Mouse (Mus musculus) G1E (cell line): ENCODE data around the gene Slc25a5. TPM values are rescaled to one million over a fixed set of nuclear protein-coding genes. Genes with fewer than 3 reads are reported as not detected.

Experiments
- ATAC-seq: 2 replicates; pipeline ENCODE4 v1.8.0; 2016; ENCODE audit warnings: mild to moderate bottlenecking; ENCODE audit not compliant: insufficient number of reproducible peaks, poor library complexity, low FRiP score, severe bottlenecking; ENCODE audit errors: extremely low read depth
- DNase-seq: peaks from one replicate; pipeline ENCODE4 v3.0.0; 2012; ENCODE audit warnings: low spot score
- H3K27me3 ChIP-seq: 2 replicates; pipeline ENCODE4 v1.6.1; 2012; ENCODE audit warnings: mild to moderate bottlenecking, low read length, inconsistent platforms; ENCODE audit not compliant: insufficient read depth
- H3K36me3 ChIP-seq: replicated peaks from 2 replicates; pipeline ENCODE3; 2012; ENCODE audit warnings: mild to moderate bottlenecking, inconsistent platforms
- H3K4me1 ChIP-seq: 2 replicates; pipeline ENCODE4 v1.6.1; 2012; ENCODE audit warnings: low read depth, low read length, inconsistent platforms, mixed read lengths; ENCODE audit not compliant: insufficient read depth
- H3K4me3 ChIP-seq: 2 replicates; pipeline ENCODE4 v1.5.1; 2012; ENCODE audit warnings: low read depth, mild to moderate bottlenecking, inconsistent platforms, low read length, moderate library complexity, mixed read lengths
- H3K9me3 ChIP-seq: replicated peaks from 2 replicates; pipeline ENCODE4 v1.6.1; 2012; ENCODE audit warnings: inconsistent platforms
- CTCF ChIP-seq: IDR thresholded peaks from 2 replicates; pipeline ENCODE4 v1.5.1; 2012; ENCODE audit warnings: low read depth, low read length, inconsistent platforms, mixed read lengths
- GATA1 ChIP-seq: IDR thresholded peaks from 2 replicates; pipeline ENCODE4 v1.6.1; 2012; ENCODE audit warnings: borderline replicate concordance, low read length, inconsistent platforms, mixed read lengths
- GATA2 ChIP-seq: IDR thresholded peaks from 2 replicates; pipeline ENCODE4 v1.6.1; 2012; ENCODE audit warnings: low read depth, low read length, inconsistent platforms, borderline replicate concordance
- POLR2AphosphoS5 ChIP-seq: IDR thresholded peaks from 2 replicates; pipeline ENCODE4 v1.6.1; 2012; ENCODE audit warnings: low read depth, low read length, inconsistent platforms; ENCODE audit not compliant: insufficient replicate concordance
- TAL1 ChIP-seq: conservative IDR thresholded peaks from 2 replicates; pipeline ENCODE4 v1.6.1; 2012; ENCODE audit warnings: low read depth, low read length, inconsistent platforms, mixed read lengths
- polyA plus RNA-seq: library from polyadenylated mRNA; stranded (reverse); fragments of >175 nt; gene quantifications from 2 replicates; pipeline ENCODE4 v1.2.3, GENCODE M21; 2012
- total RNA-seq, 2 experiments: library from RNA; stranded (forward) in 1 of 2; stranded (reverse) in 1 of 2; fragments of 200-1000 nt in 1 of 2; fragments of >200 nt in 1 of 2; fragmentation: Nextera tagmentation in 1 of 2; gene quantifications; 2 replicates each; pipeline ENCODE4 v1.2.3; 2014 to 2017

Slc25a5 gene
- total and polyA plus RNA-seq, 3 experiments, result 36.2 to 745 (median 370) TPM

DNA sequence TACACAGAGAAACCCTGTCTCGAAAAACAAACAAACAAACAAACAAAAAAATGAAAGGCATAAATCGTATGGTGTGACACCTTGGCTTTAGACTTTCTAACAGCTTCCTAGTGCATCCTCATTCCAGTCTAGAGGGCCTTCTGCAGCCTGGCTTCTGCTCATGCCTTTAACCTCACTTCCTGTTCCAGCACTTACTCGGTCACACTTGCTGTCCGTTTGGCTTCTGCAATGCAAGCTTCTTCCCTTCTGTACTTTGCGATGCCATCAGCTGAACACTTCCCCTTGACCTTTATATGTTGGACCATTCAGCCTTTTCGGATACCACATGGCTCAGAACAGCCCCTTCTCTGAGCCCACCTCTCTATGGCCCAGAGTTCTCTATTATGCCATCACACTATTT lies 46.2 kb downstream of the Slc25a5 start:
- DNase-seq (no peak), ATAC-seq (no peak)
- H3K36me3 ChIP-seq, result peaks cover 46% of the 10 kb centered on the region
- H3K4me1 ChIP-seq, result peaks cover 6% of the 10 kb centered on the region; the same call in 1 of the 2 replicates
- no peaks in the 10 kb centered on the region for H3K9me3 ChIP-seq
- no peak overlapping the region for H3K4me3 ChIP-seq
- H3K27me3 ChIP-seq, result no peaks in the 10 kb centered on the region
- no peak for TF ChIP-seq GATA2

DNA sequence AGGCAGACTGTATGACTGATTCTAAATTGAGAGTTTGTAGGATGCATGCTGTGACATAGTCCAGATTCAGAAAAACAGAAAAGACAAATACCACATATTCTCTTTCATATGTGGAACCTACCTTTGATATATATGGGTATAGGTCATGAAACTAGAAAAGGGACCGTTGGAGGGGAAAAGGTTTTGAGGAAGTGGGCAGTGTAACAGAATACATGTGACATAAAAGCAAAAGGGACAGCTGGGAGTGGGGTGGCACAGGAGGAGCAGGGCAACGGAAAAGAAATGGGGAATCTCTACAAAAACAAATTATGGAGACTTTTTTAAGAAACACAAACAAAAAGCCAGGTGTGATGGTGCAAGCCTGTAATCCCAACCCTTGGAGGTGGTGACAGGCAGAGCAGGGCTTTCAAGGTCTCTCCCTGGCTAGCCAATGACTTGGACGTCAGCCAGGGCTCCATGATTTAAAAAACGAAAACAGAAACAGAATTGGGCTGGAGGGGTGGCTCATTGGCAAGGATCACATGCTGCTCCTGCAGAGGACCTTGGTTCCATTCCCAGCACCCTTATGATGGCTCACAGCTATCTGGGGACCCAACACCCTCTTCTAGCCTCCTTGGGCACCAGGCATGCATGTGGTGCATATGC lies 48.0 kb downstream of the Slc25a5 start:
- peaks cover 55% of the 10 kb centered on the region for H3K36me3 ChIP-seq
- no peak overlapping the region for H3K4me3 ChIP-seq
- H3K27me3 ChIP-seq, result no peaks in the 10 kb centered on the region
- DNase-seq (no peak), ATAC-seq (no peak)
- H3K4me1 ChIP-seq, result no peaks in the 10 kb centered on the region
- no peaks in the 10 kb centered on the region for H3K9me3 ChIP-seq
- TF ChIP-seq GATA1, result no peak
- no peak for TF ChIP-seq TAL1
- no peak for TF ChIP-seq CTCF
- TF ChIP-seq POLR2AphosphoS5, result no peak
- no peak for TF ChIP-seq GATA2

- no peak for ATAC-seq
- no peaks in the 10 kb centered on the region for H3K4me1 ChIP-seq
- H3K36me3 ChIP-seq, result peaks cover 37% of the 10 kb centered on the region
- H3K27me3 ChIP-seq, result no peaks in the 10 kb centered on the region
- TF ChIP-seq TAL1 (no peak), GATA1 (no peak), POLR2AphosphoS5 (no peak), GATA2 (no peak), CTCF (no peak)
- no peak overlapping the region for H3K4me3 ChIP-seq
- no peak for DNase-seq
- no peaks in the 10 kb centered on the region for H3K9me3 ChIP-seq
Measured at GRCm38 (mm10) chrX:36847152-36847551, 51.7 kb downstream of the Slc25a5 start.

Other genes starting within 250 kb of the Slc25a5 start
- gene Pgrmc1, start 197.4 kb upstream of the Slc25a5 start, total RNA-seq (2014; fragmentation: Nextera tagmentation), result 54.4 and 60.4 TPM in 2 replicates
- 88.4 and 109 TPM in 2 replicates for gene Pgrmc1, start 197.4 kb upstream of the Slc25a5 start, total RNA-seq (2017)
- gene Pgrmc1, start 197.4 kb upstream of the Slc25a5 start, polyA plus RNA-seq, result 107 and 113 TPM in 2 replicates
- 8.5 and 10.9 TPM in 2 replicates for gene Akap17b, start 150.3 kb upstream of the Slc25a5 start, total RNA-seq (2014; fragmentation: Nextera tagmentation)
- gene Akap17b, start 150.3 kb upstream of the Slc25a5 start, total RNA-seq (2017), result 5.9 and 6.3 TPM in 2 replicates
- 0.53 and 0.57 TPM in 2 replicates for gene Akap17b, start 150.3 kb upstream of the Slc25a5 start, polyA plus RNA-seq
- gene Slc25a43, start 52.0 kb upstream of the Slc25a5 start, total RNA-seq (2014; fragmentation: Nextera tagmentation), result 0.75 TPM in 1 of 2 replicates, not detected in the other
- gene Slc25a43, start 52.0 kb upstream of the Slc25a5 start, total RNA-seq (2017), result not detected in 2 replicates
- 0.06 TPM in 1 of 2 replicates, not detected in the other for gene Slc25a43, start 52.0 kb upstream of the Slc25a5 start, polyA plus RNA-seq
- gene Ube2a, start 78.2 kb downstream of the Slc25a5 start, total RNA-seq (2014; fragmentation: Nextera tagmentation), result 53.4 and 58.1 TPM in 2 replicates
- gene Ube2a, start 78.2 kb downstream of the Slc25a5 start, total RNA-seq (2017), result 16.0 and 16.4 TPM in 2 replicates
- 108 and 126 TPM in 2 replicates for gene Ube2a, start 78.2 kb downstream of the Slc25a5 start, polyA plus RNA-seq
- 33.8 and 36.3 TPM in 2 replicates for gene C330007P06Rik, start 78.5 kb downstream of the Slc25a5 start, total RNA-seq (2014; fragmentation: Nextera tagmentation)
- 77.7 and 83.2 TPM in 2 replicates for gene C330007P06Rik, start 78.5 kb downstream of the Slc25a5 start, total RNA-seq (2017)
- 1.6 and 2.1 TPM in 2 replicates for gene C330007P06Rik, start 78.5 kb downstream of the Slc25a5 start, polyA plus RNA-seq
- gene Nkrf, start 107.2 kb downstream of the Slc25a5 start, total RNA-seq (2014; fragmentation: Nextera tagmentation), result 20.2 and 23.1 TPM in 2 replicates
- 10.3 and 12.2 TPM in 2 replicates for gene Nkrf, start 107.2 kb downstream of the Slc25a5 start, total RNA-seq (2017)
- gene Nkrf, start 107.2 kb downstream of the Slc25a5 start, polyA plus RNA-seq, result 1.4 and 1.5 TPM in 2 replicates
- 52.4 and 58.8 TPM in 2 replicates for gene Sept6, start 196.1 kb downstream of the Slc25a5 start, total RNA-seq (2014; fragmentation: Nextera tagmentation)
- gene Sept6, start 196.1 kb downstream of the Slc25a5 start, total RNA-seq (2017), result 14.2 and 16.0 TPM in 2 replicates
- 4.2 and 10.7 TPM in 2 replicates for gene Sept6, start 196.1 kb downstream of the Slc25a5 start, polyA plus RNA-seq